Mouse (Mus musculus): ENCODE data around the gene Gabbr2. TPM values are rescaled to one million over a fixed set of nuclear protein-coding genes. Genes with fewer than 3 reads are reported as not detected.
A peak's percentile ranks its signal among the peaks of the same experiment; 100 is the strongest.

Gene Gabbr2
- polyA plus RNA-seq, 1 experiment from 2014 or later, result 12.7 TPM

DNA sequence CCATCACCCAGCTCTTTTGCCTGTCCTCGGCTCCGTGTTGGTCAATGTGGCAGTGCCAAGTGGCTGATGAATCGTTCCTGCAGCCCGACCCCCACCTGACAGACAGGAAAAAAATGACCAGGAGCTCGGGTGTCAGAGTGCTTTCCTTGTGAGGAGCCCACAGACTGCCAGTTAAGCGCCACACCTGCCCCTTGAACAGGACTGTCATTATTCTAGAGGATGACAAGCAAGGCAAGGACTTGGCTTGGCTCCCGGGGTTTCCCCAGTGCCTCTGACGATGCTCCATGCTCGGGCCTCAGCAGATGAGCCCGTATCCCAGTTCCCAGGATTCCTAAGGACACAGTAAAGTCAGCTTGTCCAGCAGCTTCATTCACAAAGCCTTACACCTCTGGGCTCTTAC is 20.8 kb upstream of the Gabbr2 start:
- ATAC-seq (replicated peaks), result no peak
- Histone ChIP-seq H3K27me3 (replicated peaks) (no peaks in the 10 kb centered on the region), H3K27ac (no peak overlapping the region), H3K9ac (no peak overlapping the region), H3K4me2 (no peak overlapping the region), H3K9me3 (no peaks in the 10 kb centered on the region), H3K4me1 (peaks cover 12% of the 10 kb centered on the region), H3K4me3 (no peak overlapping the region), H3K36me3 (replicated peaks) (no peaks in the 10 kb centered on the region)
- WGBS, result 66% methylated on average over 10 of the region's 10 CpGs

DNA sequence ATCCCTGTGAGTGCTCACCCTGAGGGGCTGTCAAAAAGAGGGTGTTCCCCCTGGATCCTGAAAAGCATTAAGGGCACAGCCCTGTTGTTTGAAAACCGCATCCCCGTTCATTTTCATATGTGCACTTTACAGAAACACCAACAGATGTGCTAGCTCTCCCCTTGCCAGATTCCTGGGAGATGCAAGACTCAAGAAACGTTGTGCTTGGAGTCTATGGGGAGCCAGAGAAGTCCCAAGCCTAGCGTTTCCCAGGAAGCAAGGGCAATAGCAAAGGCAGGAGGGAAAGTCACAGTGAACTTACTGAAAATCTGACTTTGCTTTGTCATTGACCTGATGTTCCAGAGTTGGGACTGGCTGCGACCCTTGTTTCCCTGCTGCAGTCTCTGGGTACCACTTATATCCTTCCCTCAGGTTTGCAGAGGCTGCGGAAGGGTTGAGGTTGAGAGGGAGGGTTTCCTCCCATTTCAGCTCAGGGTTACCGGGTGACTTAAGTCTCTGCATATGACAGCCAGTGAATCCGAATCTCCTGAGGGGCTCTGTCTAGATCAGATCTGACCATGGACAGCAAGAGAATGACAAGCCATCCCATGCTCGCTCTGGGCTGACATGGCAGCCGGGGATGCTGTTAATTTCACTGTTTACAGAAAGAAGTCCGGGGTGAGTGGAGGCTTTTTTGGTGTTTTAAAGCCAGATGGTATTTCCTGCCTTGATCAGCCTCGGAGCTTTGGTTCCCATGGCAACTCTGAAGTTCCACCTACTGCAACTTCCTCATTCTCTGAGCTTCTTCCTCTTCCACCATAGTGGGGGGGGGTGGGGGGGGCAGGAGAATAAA is 18.9 kb upstream of the Gabbr2 start:
- Histone ChIP-seq H3K9ac (no peak overlapping the region), H3K27me3 (replicated peaks) (no peaks in the 10 kb centered on the region), H3K4me3 (no peak overlapping the region), H3K4me1 (peaks cover 12% of the 10 kb centered on the region), H3K4me2 (peak overlapping the region; percentile 33), H3K9me3 (no peaks in the 10 kb centered on the region), H3K27ac (peak overlapping the region; percentile 47; the same call in 1 of the 2 replicates), H3K36me3 (replicated peaks) (no peaks in the 10 kb centered on the region)
- ATAC-seq (replicated peaks), result peak; percentile 46; the same call in 1 of the 2 replicates
- WGBS, result 58% methylated on average over 12 of the region's 12 CpGs

DNA sequence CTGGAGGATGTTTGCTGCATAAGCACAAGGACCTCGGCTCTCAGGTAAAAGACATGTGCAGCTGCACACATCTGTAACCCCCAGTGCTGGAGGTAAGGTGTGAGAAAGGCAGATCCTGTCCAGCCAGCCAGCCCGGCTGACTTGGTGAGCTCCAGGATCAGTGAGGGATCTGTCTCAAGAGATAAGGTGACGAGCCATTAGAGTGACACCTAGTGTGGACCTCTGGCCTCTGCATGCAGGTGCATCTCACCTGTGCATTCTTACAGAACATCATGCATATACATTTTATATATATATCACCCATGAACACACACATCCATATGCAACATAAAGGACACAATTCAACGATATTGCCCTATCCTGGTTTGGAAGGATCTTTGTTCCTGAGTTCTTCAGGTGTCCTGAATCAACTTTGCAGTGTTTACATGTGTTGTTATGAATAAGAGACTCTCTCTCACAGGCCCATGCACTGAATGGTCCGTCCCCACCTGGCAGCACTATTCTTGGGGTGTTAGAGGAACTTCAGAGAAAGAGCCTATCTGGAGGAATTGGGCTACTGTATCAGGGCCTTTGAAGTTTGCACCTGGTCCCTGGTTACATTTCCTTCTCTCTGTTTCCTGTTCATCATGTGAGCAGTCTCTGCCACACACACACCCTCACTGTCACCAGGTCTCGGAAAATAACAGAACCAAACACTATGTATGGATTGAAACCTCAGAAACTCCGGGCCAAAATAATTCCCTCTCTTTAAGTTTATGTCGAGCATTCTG is 9.1 kb upstream of the Gabbr2 start:
- H3K4me1 ChIP-seq, result no peaks in the 10 kb centered on the region
- no peaks in the 10 kb centered on the region for H3K27me3 ChIP-seq (replicated peaks)
- WGBS, result 78% methylated on average over 8 of the region's 8 CpGs
- ATAC-seq (replicated peaks), result no peak
- H3K36me3 ChIP-seq (replicated peaks), result no peaks in the 10 kb centered on the region
- H3K4me3 ChIP-seq, result no peak overlapping the region
- H3K9ac ChIP-seq, result no peak overlapping the region
- no peak overlapping the region for H3K27ac ChIP-seq
- no peaks in the 10 kb centered on the region for H3K9me3 ChIP-seq
- H3K4me2 ChIP-seq, result no peak overlapping the region

DNA sequence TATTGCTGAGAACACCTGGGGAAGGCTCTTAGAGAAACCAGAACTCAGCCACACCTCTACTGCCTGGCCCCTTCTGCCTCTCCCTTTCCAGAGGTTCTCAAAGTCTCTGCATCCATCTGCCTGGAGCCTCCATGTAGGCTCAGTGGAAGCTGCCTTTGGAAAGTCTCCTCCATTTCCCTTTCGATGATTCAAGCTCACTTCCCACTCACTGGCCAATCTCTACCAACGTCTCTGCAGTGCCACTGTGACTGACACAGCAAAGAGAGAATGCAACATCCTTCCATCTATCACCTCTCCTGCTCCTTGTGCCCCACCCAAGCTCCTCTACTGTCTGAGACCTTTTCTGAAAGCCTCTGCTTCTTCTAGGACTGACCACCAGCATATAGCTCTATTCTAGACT is 6.3 kb upstream of the Gabbr2 start:
- Histone ChIP-seq H3K4me1 (peaks cover 4% of the 10 kb centered on the region), H3K9ac (no peak overlapping the region), H3K27ac (no peak overlapping the region), H3K27me3 (replicated peaks) (peaks cover 17% of the 10 kb centered on the region; the same call in 1 of the 2 replicates), H3K4me3 (no peak overlapping the region), H3K4me2 (no peak overlapping the region), H3K36me3 (replicated peaks) (no peaks in the 10 kb centered on the region), H3K9me3 (no peaks in the 10 kb centered on the region)
- WGBS, result 78% methylated on average over 2 of the region's 2 CpGs
- ATAC-seq (replicated peaks), result no peak

DNA sequence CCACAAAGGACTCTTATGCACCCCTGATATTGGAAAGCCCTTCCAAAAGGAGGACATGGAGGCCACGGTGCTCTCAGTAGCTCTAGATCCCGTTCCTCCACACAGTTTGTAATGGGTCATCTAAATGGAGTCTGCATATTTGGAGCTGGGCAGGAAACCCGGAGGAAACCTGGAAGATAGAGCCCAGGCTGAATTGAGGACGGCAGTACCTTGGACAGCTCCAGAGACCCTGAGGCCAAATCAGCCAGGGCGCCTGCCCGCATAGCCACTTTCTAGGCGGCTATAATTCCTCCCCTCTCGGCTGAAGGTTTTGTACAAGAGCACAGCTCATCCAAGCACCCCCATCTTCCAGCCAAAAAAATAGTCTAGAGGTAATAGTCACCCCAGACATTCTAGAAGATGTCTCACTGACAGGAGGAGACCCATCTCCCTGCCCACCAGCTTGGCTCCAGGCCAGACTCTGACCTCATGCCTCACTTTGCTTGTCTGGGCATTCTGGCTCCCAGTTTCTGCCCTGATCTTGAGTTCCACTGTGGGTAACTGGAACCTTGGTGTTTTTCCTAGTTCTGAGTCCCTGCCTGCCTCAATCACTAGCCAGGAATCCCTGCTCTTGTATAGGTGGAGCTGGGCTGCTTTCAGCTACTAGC is 1.3 kb upstream of the Gabbr2 start:
- no peak for ATAC-seq (replicated peaks)
- Histone ChIP-seq H3K36me3 (replicated peaks) (no peaks in the 10 kb centered on the region), H3K27ac (no peak overlapping the region), H3K27me3 (replicated peaks) (peaks cover 22% of the 10 kb centered on the region; the same call in 1 of the 2 replicates), H3K4me3 (no peak overlapping the region), H3K4me2 (no peak overlapping the region), H3K9ac (no peak overlapping the region), H3K9me3 (no peaks in the 10 kb centered on the region), H3K4me1 (peaks cover 35% of the 10 kb centered on the region)
- WGBS, result 5% methylated on average over 8 of the region's 8 CpGs

DNA sequence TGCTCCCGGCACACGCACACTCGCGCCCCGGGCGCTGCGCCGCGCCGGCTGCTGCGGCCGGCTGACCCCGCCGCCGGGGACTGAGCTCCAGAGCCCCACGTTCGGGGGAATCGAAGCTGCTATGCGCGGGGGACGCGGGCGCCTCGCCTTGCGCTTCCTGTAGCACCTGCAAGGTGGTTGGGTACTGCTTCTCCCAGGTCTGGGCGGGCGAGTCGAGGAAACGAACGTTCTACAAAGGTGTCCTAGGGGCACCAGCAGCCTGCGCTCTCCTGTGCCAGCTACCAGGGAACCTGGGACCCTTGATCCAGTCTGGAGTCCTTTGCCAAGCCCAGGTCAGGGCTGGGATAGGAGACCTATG is 265 bp upstream of the Gabbr2 start:
- Histone ChIP-seq H3K4me2 (peak overlapping the region; percentile 70), H3K4me3 (peak overlapping the region; percentile 70), H3K9ac (peak overlapping the region; percentile 72), H3K9me3 (no peaks in the 10 kb centered on the region), H3K36me3 (replicated peaks) (no peaks in the 10 kb centered on the region), H3K27me3 (replicated peaks) (peaks cover 22% of the 10 kb centered on the region; the same call in 1 of the 2 replicates), H3K4me1 (peaks cover 35% of the 10 kb centered on the region), H3K27ac (peak overlapping the region; percentile 91)
- WGBS, result under 1% methylated on average over 31 of the region's 31 CpGs
- ATAC-seq (replicated peaks), result peak; percentile 12

DNA sequence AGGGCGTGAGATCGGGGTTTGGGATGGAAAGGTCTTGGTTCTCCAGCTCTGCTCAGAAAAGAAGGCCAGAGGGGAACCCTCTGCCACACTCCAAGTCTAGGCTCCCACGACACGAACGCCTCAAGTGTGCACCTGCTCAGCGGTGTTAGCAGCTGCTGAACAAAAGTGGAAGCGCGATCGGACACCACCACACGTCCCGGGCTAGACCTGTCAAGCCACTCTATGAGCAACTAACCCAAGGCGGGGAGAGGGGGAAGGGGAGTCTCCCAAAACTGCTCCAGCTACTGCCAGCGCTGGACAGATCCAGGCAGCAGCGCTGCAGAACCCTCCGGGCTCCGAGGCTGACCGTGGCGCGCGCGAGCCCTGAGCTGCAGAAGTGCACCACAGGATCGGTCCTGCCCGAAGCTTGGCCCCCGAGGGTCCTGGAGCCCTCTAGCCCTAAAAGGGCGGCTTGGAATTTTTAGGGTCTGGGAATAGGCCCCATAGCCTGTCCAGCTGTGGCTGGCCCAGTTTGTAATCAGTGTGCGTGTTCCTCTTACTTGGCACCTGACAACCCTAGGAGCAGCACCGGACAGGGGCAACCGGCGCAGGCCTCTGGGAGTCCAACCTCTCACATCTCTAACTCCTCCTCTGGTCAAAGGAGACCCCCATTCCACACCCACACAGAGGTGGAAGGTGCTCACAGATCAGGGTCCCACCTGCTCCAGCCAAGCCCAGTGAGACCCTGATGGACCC is 1.2 kb downstream of the Gabbr2 start:
- Histone ChIP-seq H3K27me3 (replicated peaks) (peaks cover 22% of the 10 kb centered on the region; the same call in 1 of the 2 replicates), H3K4me2 (peak overlapping the region; percentile 70), H3K9ac (peak overlapping the region; percentile 72), H3K27ac (peak overlapping the region; percentile 91), H3K4me3 (peak overlapping the region; percentile 70), H3K4me1 (peaks cover 35% of the 10 kb centered on the region), H3K36me3 (replicated peaks) (no peaks in the 10 kb centered on the region), H3K9me3 (no peaks in the 10 kb centered on the region)
- ATAC-seq (replicated peaks), result peak; percentile 50
- 3% methylated on average over 29 of the region's 29 CpGs for WGBS

DNA sequence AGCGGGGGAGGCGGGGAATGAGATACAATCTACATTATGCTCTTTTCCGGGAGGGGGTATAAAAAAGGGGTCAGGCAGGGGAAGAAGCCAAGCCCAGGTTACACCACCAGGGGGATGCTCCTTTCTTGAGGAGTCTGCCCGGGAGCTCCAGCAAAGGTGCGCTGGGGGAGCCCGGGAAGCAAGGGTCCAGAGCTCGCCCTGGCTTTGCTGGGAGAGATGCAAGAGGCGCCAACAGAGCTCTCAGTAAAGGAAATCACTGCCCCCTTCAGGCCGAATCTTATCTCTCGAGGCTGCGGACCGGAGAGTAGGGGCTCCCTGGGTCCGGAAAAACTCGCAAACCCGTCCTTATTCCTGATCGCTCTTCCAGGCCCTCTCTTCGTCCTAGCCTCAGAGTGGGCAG is 1.8 kb downstream of the Gabbr2 start:
- ATAC-seq (replicated peaks), result peak; percentile 62
- 3% methylated on average over 17 of the region's 17 CpGs for WGBS
- Histone ChIP-seq H3K4me3 (peak overlapping the region; percentile 70), H3K36me3 (replicated peaks) (no peaks in the 10 kb centered on the region), H3K9me3 (no peaks in the 10 kb centered on the region), H3K4me1 (peaks cover 35% of the 10 kb centered on the region), H3K27ac (peak overlapping the region; percentile 91), H3K27me3 (replicated peaks) (peaks cover 22% of the 10 kb centered on the region; the same call in 1 of the 2 replicates), H3K4me2 (peak overlapping the region; percentile 70), H3K9ac (peak overlapping the region; percentile 72)

DNA sequence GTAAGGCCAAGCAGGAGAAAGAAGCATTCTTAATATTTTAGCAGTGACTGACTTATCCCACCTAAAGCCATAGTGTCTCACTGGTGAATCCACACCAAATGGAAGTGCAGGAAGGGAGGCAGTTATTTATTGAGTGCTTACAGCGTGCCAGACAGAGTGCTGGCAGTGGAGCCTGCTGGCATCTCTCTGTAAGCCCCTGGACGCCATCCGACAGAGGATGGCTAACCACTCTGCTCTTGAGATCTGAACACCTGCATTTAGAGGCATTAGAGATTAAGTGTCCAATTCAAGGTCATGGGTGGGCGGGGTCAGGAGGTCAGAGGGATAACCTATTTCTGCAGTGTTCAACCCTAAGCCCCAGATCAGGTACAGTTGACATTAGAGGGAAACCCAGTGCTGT is 2.8 kb downstream of the Gabbr2 start:
- peaks cover 35% of the 10 kb centered on the region for H3K4me1 ChIP-seq
- no peak for ATAC-seq (replicated peaks)
- H3K36me3 ChIP-seq (replicated peaks), result no peaks in the 10 kb centered on the region
- WGBS, result 71% methylated on average over 4 of the region's 4 CpGs
- H3K4me2 ChIP-seq, result peak overlapping the region; percentile 70
- peak overlapping the region; percentile 72; the same call in 1 of the 2 replicates for H3K9ac ChIP-seq
- H3K27ac ChIP-seq, result no peak overlapping the region
- H3K4me3 ChIP-seq, result peak overlapping the region; percentile 70; the same call in 1 of the 2 replicates
- H3K9me3 ChIP-seq, result no peaks in the 10 kb centered on the region
- peaks cover 13% of the 10 kb centered on the region; the same call in 1 of the 2 replicates for H3K27me3 ChIP-seq (replicated peaks)

DNA sequence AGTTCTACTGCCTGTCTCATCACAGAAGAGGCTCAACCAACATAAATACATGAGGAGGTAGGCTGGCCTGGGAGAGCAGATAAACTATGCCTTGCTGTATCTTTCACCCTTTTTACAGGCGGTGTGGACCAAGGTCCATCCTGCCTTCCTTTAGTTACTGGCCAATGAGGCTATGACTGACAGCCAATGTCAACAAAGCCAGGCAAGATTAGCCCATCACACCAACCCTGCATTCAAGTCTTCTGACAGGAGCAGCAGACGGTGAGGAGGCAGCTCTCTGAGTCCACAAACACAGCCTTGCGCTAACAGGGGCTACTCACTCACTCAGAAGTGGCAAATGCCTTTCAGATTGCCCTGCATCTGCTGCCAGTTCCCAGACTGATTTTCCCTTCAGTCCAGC is 3.4 kb downstream of the Gabbr2 start:
- no peak overlapping the region for H3K27ac ChIP-seq
- no peak for ATAC-seq (replicated peaks)

DNA sequence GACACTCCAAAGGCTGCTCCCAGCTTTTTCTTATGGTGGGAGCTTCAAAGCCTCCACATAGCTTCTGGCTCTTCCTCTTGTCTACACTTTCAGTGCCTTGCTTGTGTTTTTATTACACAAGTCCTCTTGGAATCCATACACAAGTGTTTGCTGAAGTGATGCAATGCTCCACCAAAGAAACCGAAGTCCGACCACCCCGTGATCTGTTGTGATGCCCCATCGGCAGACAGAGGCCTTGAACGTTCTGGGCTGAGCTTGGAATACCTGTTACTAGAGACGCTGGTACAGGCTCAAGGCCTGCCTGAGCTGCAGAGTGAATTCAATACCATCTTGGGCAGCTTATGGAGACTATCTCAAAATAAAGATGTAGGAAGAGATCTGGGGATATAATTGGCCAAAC is 3.9 kb downstream of the Gabbr2 start:
- Histone ChIP-seq H3K27ac (no peak overlapping the region), H3K4me3 (no peak overlapping the region), H3K4me1 (peaks cover 30% of the 10 kb centered on the region), H3K9ac (no peak overlapping the region), H3K27me3 (replicated peaks) (peaks cover 3% of the 10 kb centered on the region; the same call in 1 of the 2 replicates), H3K4me2 (no peak overlapping the region), H3K9me3 (no peaks in the 10 kb centered on the region), H3K36me3 (replicated peaks) (no peaks in the 10 kb centered on the region)
- WGBS, result 92% methylated on average over 6 of the region's 6 CpGs
- no peak for ATAC-seq (replicated peaks)

More for the DNA sequence above, 3.4 kb downstream of the Gabbr2 start:
- Histone ChIP-seq H3K9ac (no peak overlapping the region), H3K4me3 (no peak overlapping the region), H3K4me1 (peaks cover 34% of the 10 kb centered on the region), H3K27me3 (replicated peaks) (peaks cover 8% of the 10 kb centered on the region; the same call in 1 of the 2 replicates), H3K4me2 (no peak overlapping the region), H3K36me3 (replicated peaks) (no peaks in the 10 kb centered on the region), H3K9me3 (no peaks in the 10 kb centered on the region)
- 65% methylated on average over 3 of the region's 3 CpGs for WGBS

Data from midbrain, embryonic 15.5 days (tissue).